Mouse (Mus musculus) subcutaneous adipose tissue, adult 2 months (tissue): ENCODE data around the gene Mitd1. TPM values are rescaled to one million over a fixed set of nuclear protein-coding genes. Genes with fewer than 3 reads are reported as not detected.

Source experiments
- polyA plus RNA-seq: library from polyadenylated mRNA; depleted of rRNA; stranded (reverse); fragments of >200 nt; gene quantifications from 2 replicates; pipeline ENCODE4 v1.2.3, GENCODE M21; 2012; ENCODE audit warnings: low replicate concordance; rRNA removed

Mitd1 gene
- polyA plus RNA-seq, result 8.4 and 9.6 TPM in 2 replicates

DNA sequence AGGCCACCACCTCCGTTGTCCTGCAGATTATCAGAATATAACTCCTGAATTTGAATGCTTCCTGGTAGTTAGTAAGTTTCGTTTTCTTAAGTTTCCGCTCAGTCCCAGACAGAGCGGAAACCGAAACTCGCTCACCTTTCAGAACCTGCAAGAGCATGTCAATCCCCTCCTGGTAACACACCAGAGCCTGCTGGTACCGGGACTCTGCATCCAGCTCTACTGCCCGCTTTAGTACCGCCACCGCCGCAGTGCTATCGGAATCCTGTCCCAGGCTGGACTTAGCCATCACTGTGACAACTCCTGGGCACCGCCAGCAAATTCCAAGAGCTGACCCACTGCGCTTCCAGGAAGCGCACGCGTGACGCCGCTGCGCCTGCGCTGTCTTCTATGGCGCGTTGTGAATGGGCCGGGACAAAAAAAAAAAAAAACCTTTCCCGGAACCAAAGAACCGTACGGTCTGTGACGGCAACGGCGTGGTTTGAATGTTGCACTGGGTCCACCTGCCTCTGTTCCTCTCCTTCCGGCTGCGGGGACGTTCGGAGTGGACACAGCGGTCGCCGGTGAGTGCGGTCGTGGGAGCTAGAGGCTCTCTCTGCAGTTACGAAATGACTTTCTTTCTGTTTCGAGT, at the start of gene Mitd1, which contains the start of gene Mrpl30:
TSS of gene Mitd1 (minus strand) at position 387 of the 628 bp plus-strand sequence.
TSS of gene Mrpl30 (plus strand) at position 453 of the 628 bp plus-strand sequence.

DNA sequence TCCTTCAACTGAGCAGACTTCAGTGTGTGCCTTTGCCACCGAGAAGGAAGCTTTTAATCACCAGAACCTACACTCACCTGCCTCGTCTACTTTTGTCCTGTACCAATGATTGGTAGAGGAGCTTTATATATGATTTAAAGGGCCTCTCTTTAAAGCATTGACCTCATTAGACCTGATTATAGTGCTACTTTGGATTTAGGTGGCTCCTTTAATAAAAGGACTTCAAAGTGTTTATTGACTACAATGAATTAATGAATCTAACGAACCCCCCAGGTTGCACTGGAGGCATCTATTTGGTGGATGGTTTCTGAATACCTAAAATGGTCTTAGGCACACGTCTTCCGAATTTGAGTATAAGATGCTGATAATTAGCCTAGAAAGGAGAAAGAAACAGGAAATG, 26.2 kb upstream of the Mitd1 start, which contains the start of gene Lyg2:
TSS of gene Lyg2 (minus strand) at position 101 of the 400 bp plus-strand sequence.

DNA sequence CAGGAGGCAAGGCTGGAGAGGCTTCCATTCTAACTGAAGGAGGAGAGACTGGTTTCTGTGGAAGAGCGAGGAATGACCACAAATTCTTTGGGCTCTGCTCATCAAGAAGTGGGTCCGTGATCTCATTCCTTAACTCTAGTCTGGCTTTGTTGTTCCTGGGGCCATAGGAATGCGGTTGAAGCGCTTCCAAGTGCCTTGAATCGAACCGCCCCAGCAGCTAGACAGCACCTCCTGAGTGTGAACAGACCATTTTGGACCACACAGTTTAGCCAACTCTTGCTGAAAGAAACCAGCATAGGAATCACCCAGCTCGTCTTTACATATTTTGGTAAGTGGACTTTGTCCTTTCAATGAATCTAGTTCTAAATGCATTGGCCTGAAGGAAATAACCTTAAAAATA, 18.5 kb downstream of the Mitd1 start, which contains the start of gene Lipt1:
TSS of gene Lipt1 (plus strand) at position 35 of the 400 bp plus-strand sequence.

DNA sequence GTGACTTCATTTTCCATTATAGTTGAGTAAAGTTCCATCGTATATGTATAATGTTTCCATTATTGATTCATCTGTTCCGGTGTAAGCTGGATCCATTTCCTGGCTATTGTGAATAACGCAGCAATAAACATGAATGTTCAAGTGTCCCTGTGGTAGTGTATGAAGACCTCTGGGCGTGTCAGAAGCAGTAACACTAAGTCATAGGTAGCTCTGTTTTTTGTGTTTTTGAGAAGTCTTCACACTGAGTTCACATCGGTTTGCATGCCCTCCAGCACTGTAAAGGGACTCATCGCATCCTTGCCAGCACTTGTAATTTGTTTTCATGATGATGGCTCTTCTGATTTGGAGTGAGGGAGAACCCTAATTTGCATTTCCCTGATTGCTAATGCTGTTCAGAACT, 23.9 kb downstream of the Mitd1 start, which contains the start of gene Tsga10:
TSS of gene Tsga10 (minus strand) at position 144 of the 400 bp plus-strand sequence.

Other genes with a start within 250 kb of the Mitd1 start
- gene 2010300C02Rik, start 170.3 kb downstream of the Mitd1 start, polyA plus RNA-seq, result 0.89 and 5.7 TPM in 2 replicates
- 0.96 and 1.2 TPM in 2 replicates for gene Tsga10, start 24.0 kb downstream of the Mitd1 start, polyA plus RNA-seq
- 4.6 and 6.4 TPM in 2 replicates for gene Lipt1, start 18.7 kb downstream of the Mitd1 start, polyA plus RNA-seq
- 64.7 and 89.9 TPM in 2 replicates for gene Mrpl30, start 66 bp upstream of the Mitd1 start, polyA plus RNA-seq
- not detected in 2 replicates for gene Lyg2, start 26.1 kb upstream of the Mitd1 start, polyA plus RNA-seq
- gene Lyg1, start 67.3 kb upstream of the Mitd1 start, polyA plus RNA-seq, result not detected in 2 replicates
- 10.6 and 12.2 TPM in 2 replicates for gene Txndc9, start 107.5 kb upstream of the Mitd1 start, polyA plus RNA-seq
- gene Eif5b, start 107.6 kb upstream of the Mitd1 start, polyA plus RNA-seq, result 11.9 and 12.8 TPM in 2 replicates
- 9.4 and 14.2 TPM in 2 replicates for gene Rev1, start 239.4 kb upstream of the Mitd1 start, polyA plus RNA-seq